Mouse (Mus musculus): Measurements from ENCODE around the gene Rhox4d. TPM values are rescaled to one million over a fixed set of nuclear protein-coding genes. Genes with fewer than 3 reads are reported as not detected.

Gene Rhox4d
- not detected for total RNA-seq (2023)

GRCm38 (mm10) chrX:37514059-37514458 lies at the start of gene Rhox4d:
TSS of gene Rhox4d (plus strand) at chrX:37514359.

DNA sequence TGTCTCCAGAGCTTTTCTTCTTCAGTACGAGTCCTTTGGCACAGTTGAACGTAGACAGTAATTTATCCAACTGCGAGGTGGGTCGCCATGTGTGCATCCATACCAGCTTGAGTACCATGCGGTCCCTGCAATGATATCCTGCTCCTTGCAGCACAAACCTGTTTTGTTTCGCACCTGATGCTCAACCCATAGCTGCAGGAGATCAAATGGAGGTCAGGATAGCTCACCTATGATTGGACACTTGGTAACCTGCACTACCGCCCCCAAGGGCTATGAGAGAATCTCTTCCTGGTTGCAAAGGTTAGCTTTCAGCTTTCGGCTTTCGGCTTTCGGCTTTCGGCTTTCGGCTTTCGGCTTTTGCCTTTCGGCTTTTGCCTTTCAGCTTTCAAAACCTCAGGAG lies 34.1 kb upstream of the Rhox4d start, which contains the start of gene Rhox4c:
Gene Rhox4c (plus strand): TSS at position 301 of the 400 bp plus-strand sequence.

GRCm38 (mm10) chrX:37530152-37530551 lies 16.0 kb downstream of the Rhox4d start, which contains the start of gene Rhox2e:
TSS of gene Rhox2e (plus strand) at chrX:37530452.

GRCm38 (mm10) chrX:37541719-37542118 lies 27.6 kb downstream of the Rhox4d start, which contains the start of gene Rhox3e:
TSS of gene Rhox3e (plus strand) at chrX:37542019.

DNA sequence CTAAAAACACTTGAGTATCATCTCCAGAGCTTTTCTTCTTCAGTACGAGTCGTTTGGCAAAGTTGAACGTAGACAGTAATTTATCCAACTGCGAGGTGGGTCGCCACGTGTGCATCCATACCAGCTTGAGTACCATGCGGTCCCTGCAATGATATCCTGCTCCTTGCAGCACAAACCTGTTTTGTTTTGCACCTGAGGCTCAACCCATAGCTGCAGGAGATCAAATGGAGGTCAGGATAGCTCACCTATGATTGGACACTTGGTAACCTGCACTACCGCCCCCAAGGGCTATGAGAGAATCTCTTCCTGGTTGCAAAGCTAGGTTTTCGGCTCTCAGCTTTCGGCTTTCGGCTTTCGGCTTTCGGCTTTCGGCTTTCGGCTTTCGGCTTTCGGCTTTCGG lies 43.0 kb downstream of the Rhox4d start, which contains the start of gene Rhox4e:
Gene Rhox4e (plus strand): TSS at position 301 of the 400 bp plus-strand sequence.

Other genes starting within 250 kb of the Rhox4d start
- not detected for gene Rhox4a, start 249.0 kb upstream of the Rhox4d start, total RNA-seq (2023)
- not detected for gene Rhox3a2, start 134.3 kb upstream of the Rhox4d start, total RNA-seq (2023)
- not detected for gene Rhox4a2, start 123.5 kb upstream of the Rhox4d start, total RNA-seq (2023)
- gene Rhox2b, start 102.3 kb upstream of the Rhox4d start, total RNA-seq (2023) = not detected
- not detected for gene Rhox4b, start 81.9 kb upstream of the Rhox4d start, total RNA-seq (2023)
- not detected for gene Rhox2c, start 60.7 kb upstream of the Rhox4d start, total RNA-seq (2023)
- gene Rhox3c, start 55.8 kb upstream of the Rhox4d start, total RNA-seq (2023) = not detected
- not detected for gene Rhox4c, start 34.0 kb upstream of the Rhox4d start, total RNA-seq (2023)
- not detected for gene Rhox2d, start 20.9 kb upstream of the Rhox4d start, total RNA-seq (2023)
- not detected for gene Rhox2e, start 16.1 kb downstream of the Rhox4d start, total RNA-seq (2023)
- gene Rhox3e, start 27.7 kb downstream of the Rhox4d start, total RNA-seq (2023) = not detected
- gene Rhox4e, start 43.1 kb downstream of the Rhox4d start, total RNA-seq (2023) = not detected
- not detected for gene Rhox2f, start 57.0 kb downstream of the Rhox4d start, total RNA-seq (2023)
- gene Rhox3f, start 66.6 kb downstream of the Rhox4d start, total RNA-seq (2023) = not detected
- gene Rhox4f, start 93.3 kb downstream of the Rhox4d start, total RNA-seq (2023) = not detected
- not detected for gene Rhox3g, start 114.3 kb downstream of the Rhox4d start, total RNA-seq (2023)
- not detected for gene Rhox2g, start 129.1 kb downstream of the Rhox4d start, total RNA-seq (2023)
- gene Rhox4g, start 137.0 kb downstream of the Rhox4d start, total RNA-seq (2023) = not detected
- gene Rhox3h, start 154.4 kb downstream of the Rhox4d start, total RNA-seq (2023) = not detected
- gene Rhox2h, start 158.9 kb downstream of the Rhox4d start, total RNA-seq (2023) = not detected